Mouse (Mus musculus) WW6 (cell line): ENCODE measurements at regions not wholly inside any gene's neighbourhood (a gene's known extent, or its start where the extent isn't known, plus 50 kb on each side); places are given as distances from the start of the nearest gene placed in this dataset.
"Not testable (repeated sequence)": the region's sequence is repeated elsewhere in the genome, so short reads cannot be mapped to it uniquely, and the experiment has no call there.

ENCODE experiments used
- DNase-seq: peaks from one replicate; pipeline ENCODE4 v3.0.0-alpha.2; 2013; ENCODE audit warnings: low read depth, low spot score

GRCm38 (mm10) chr9:72166084-72166483 lies 54.4 kb upstream of the Tcf12 start:
- no peak for DNase-seq

GRCm38 (mm10) chr9:72166611-72167010 lies 54.9 kb upstream of the Tcf12 start:
- no peak for DNase-seq

- no peak for DNase-seq
These were observed 57.6 kb upstream of the Tcf12 start for GRCm38 (mm10) chr9:72169231-72169630.

- DNase-seq: no peak
These were observed 58.1 kb upstream of the Tcf12 start for GRCm38 (mm10) chr9:72169728-72170188.

- no peak for DNase-seq
These were observed 58.6 kb upstream of the Tcf12 start for GRCm38 (mm10) chr9:72170235-72170634.

- DNase-seq: no peak
These were observed 60.7 kb upstream of the Tcf12 start for GRCm38 (mm10) chr9:72172331-72172730.

GRCm38 (mm10) chr9:72180972-72181371 lies 69.3 kb upstream of the Tcf12 start:
- no peak for DNase-seq

- DNase-seq: no peak
These were observed 71.7 kb upstream of the Tcf12 start for GRCm38 (mm10) chr9:72183336-72183735.

- no peak for DNase-seq
These were observed 72.3 kb upstream of the Tcf12 start for GRCm38 (mm10) chr9:72183925-72184324.

GRCm38 (mm10) chr9:72189867-72190266 lies 78.2 kb upstream of the Tcf12 start:
- DNase-seq: no peak

GRCm38 (mm10) chr9:72190631-72191030 lies 79.0 kb upstream of the Tcf12 start:
- DNase-seq: no peak

GRCm38 (mm10) chr9:72191091-72191490 lies 79.4 kb upstream of the Tcf12 start:
- DNase-seq: no peak

GRCm38 (mm10) chr9:72192051-72192952 lies 80.6 kb upstream of the Tcf12 start:
- DNase-seq: no peak

GRCm38 (mm10) chr9:72192953-72193337 lies 81.3 kb upstream of the Tcf12 start:
- not testable (repeated sequence) for DNase-seq

- no peak for DNase-seq
These were observed 79.3 kb upstream of the Zfp280d start for GRCm38 (mm10) chr9:72195348-72195747.

GRCm38 (mm10) chr9:72196626-72197330 lies 77.9 kb upstream of the Zfp280d start:
- no peak for DNase-seq

- no peak for DNase-seq
These were observed 77.3 kb upstream of the Zfp280d start for GRCm38 (mm10) chr9:72197331-72197732.

GRCm38 (mm10) chr9:72198976-72199375 lies 75.7 kb upstream of the Zfp280d start:
- DNase-seq: no peak

- DNase-seq: no peak
These were observed 70.2 kb upstream of the Zfp280d start for GRCm38 (mm10) chr9:72204357-72204905.

GRCm38 (mm10) chr9:72205815-72206214 lies 68.8 kb upstream of the Zfp280d start:
- no peak for DNase-seq

- no peak for DNase-seq
These were observed 67.7 kb upstream of the Zfp280d start for GRCm38 (mm10) chr9:72206911-72207310.

- no peak for DNase-seq
These were observed 66.4 kb upstream of the Zfp280d start for GRCm38 (mm10) chr9:72208296-72208695.
